ENCODE assay signal across 20 mouse cellular contexts in genomic region chr9:58035519-58035918, GRCm38 (mm10). TPM values are rescaled to one million over a fixed set of nuclear protein-coding genes. Genes with fewer than 3 reads are reported as not detected.
DNase-seq lines count a peak whose midpoint lies in the region; ATAC-seq lines count a peak whose summit lies in the region.
"Had no signal": no experiment of that assay in that cellular context is flagged by ENCODE, and none has a peak within 500 bp of the region (broad histone marks: within the 10 kb centered on the region; RNA-seq: fewer than 3 reads in every experiment).

No protein-coding gene starts in this region.

- no peak overlapping the region for H3K4me3 ChIP-seq in hindbrain, embryonic 16.5 days (ENCODE audit: low read length)
- no peak overlapping the region for H3K4me3 ChIP-seq in hindbrain, embryonic 10.5 days
- H3K4me3 ChIP-seq in forebrain, embryonic 16.5 days (replicated peaks; ENCODE audit: low read length): no peak overlapping the region
- no peak overlapping the region for H3K4me3 ChIP-seq in midbrain, embryonic 14.5 days (replicated peaks; ENCODE audit: low read depth, low read length)
- H3K4me3 ChIP-seq: heart, embryonic 15.5 days; hindbrain, embryonic 12.5 days; megakaryocyte, embryonic 14.5 days; stomach, embryonic 15.5 days had no signal

- no peak for DNase-seq in hindbrain, embryonic 10.5 days (ENCODE audit: low spot score)
- DNase-seq in layer of hippocampus, adult 9-11 months: peak; percentile 81
- peak; percentile 57 to 59 for DNase-seq in right cerebral cortex, adult 2 months (ENCODE audit: low spot score in 2 of 2)
- no peak for DNase-seq in heart, adult 8-10 months (ENCODE audit: low spot score)
- no peak for DNase-seq in midbrain, embryonic 14.5 days
- DNase-seq: cerebellum, adult 18-20 months; embryo, embryonic 11 days; gastrocnemius, postnatal 25 days; kidney, adult 2 months; lung, embryonic 14.5 days; thymus, postnatal 36 days had no signal

- H3K4me2 ChIP-seq in hindbrain, embryonic 16.5 days (ENCODE audit: low read length): no peak overlapping the region
- no peak overlapping the region for H3K4me2 ChIP-seq in forebrain, embryonic 16.5 days (ENCODE audit: low read length)
- no peak overlapping the region for H3K4me2 ChIP-seq in midbrain, embryonic 14.5 days (ENCODE audit: low read length)
- H3K4me2 ChIP-seq: heart, embryonic 15.5 days; hindbrain, embryonic 12.5 days; lung, embryonic 14.5 days; stomach, embryonic 15.5 days had no signal

- peak; percentile 53 for ATAC-seq in hindbrain, embryonic 16.5 days
- peak; percentile 41; the same call in 1 of the 2 replicates for ATAC-seq in forebrain, embryonic 16.5 days
- no peak for ATAC-seq in midbrain, embryonic 14.5 days (ENCODE audit: low FRiP score, low TSS enrichment)
- no peak for ATAC-seq in erythroid progenitor cell, adult 5-6 weeks (replicated peaks; ENCODE audit: low FRiP score, poor library complexity, severe bottlenecking)

- no peak overlapping the region for H3K27ac ChIP-seq in hindbrain, embryonic 16.5 days (ENCODE audit: low read depth, low read length)
- no peak overlapping the region for H3K27ac ChIP-seq in hindbrain, embryonic 10.5 days
- H3K27ac ChIP-seq in forebrain, embryonic 16.5 days (ENCODE audit: low read length): no peak overlapping the region
- H3K27ac ChIP-seq in midbrain, embryonic 14.5 days (replicated peaks; ENCODE audit: low read depth, low read length): no peak overlapping the region
- H3K27ac ChIP-seq: heart, embryonic 15.5 days; hindbrain, embryonic 12.5 days; stomach, embryonic 15.5 days had no signal

- 40% methylated on average over 2 of the region's 2 CpGs for WGBS in hindbrain, embryonic 16.5 days
- 83% methylated on average over 2 of the region's 2 CpGs for WGBS in hindbrain, embryonic 10.5 days
- 54% methylated on average over 2 of the region's 2 CpGs for WGBS in forebrain, embryonic 16.5 days
- 69% methylated on average over 2 of the region's 2 CpGs for WGBS in midbrain, embryonic 14.5 days

- no peaks in the 10 kb centered on the region; the same call in 1 of the 2 replicates for H3K4me1 ChIP-seq in hindbrain, embryonic 16.5 days (ENCODE audit: control insufficient read depth, insufficient read depth, low read depth, low read length)
- peaks cover 30% of the 10 kb centered on the region for H3K4me1 ChIP-seq in hindbrain, embryonic 10.5 days (replicated peaks)
- H3K4me1 ChIP-seq in forebrain, embryonic 16.5 days (replicated peaks; ENCODE audit: control insufficient read depth, insufficient read depth, low read length): peaks cover 12% of the 10 kb centered on the region
- peaks cover under 1% of the 10 kb centered on the region; the same call in 1 of the 2 replicates for H3K4me1 ChIP-seq in midbrain, embryonic 14.5 days (ENCODE audit: control insufficient read depth, insufficient read depth, low read length)
- H3K4me1 ChIP-seq: heart, embryonic 15.5 days; stomach, embryonic 15.5 days had no signal

- H3K9me3 ChIP-seq in hindbrain, embryonic 16.5 days (ENCODE audit: control insufficient read depth, low read length): no peaks in the 10 kb centered on the region
- H3K9me3 ChIP-seq in hindbrain, embryonic 10.5 days: no peaks in the 10 kb centered on the region
- no peaks in the 10 kb centered on the region for H3K9me3 ChIP-seq in forebrain, embryonic 16.5 days (ENCODE audit: control insufficient read depth, low read length)
- H3K9me3 ChIP-seq in midbrain, embryonic 14.5 days (ENCODE audit: control insufficient read depth, low read length): no peaks in the 10 kb centered on the region
- H3K9me3 ChIP-seq: heart, embryonic 15.5 days; hindbrain, embryonic 12.5 days; megakaryocyte, embryonic 14.5 days; stomach, embryonic 15.5 days had no signal

- no peaks in the 10 kb centered on the region for H3K36me3 ChIP-seq in hindbrain, embryonic 16.5 days (ENCODE audit: control insufficient read depth, insufficient read depth, low read length)
- no peaks in the 10 kb centered on the region for H3K36me3 ChIP-seq in hindbrain, embryonic 10.5 days
- H3K36me3 ChIP-seq in forebrain, embryonic 16.5 days (ENCODE audit: control insufficient read depth, insufficient read depth): no peaks in the 10 kb centered on the region
- no peaks in the 10 kb centered on the region for H3K36me3 ChIP-seq in midbrain, embryonic 14.5 days (ENCODE audit: control insufficient read depth, insufficient read depth, low read length)
- H3K36me3 ChIP-seq: heart, embryonic 15.5 days; hindbrain, embryonic 12.5 days; stomach, embryonic 15.5 days had no signal

- H3K9ac ChIP-seq in hindbrain, embryonic 16.5 days (ENCODE audit: low read depth, low read length): no peak overlapping the region
- no peak overlapping the region for H3K9ac ChIP-seq in forebrain, embryonic 16.5 days (replicated peaks; ENCODE audit: low read depth, low read length)
- H3K9ac ChIP-seq in midbrain, embryonic 14.5 days (replicated peaks; ENCODE audit: low read length): no peak overlapping the region
- H3K9ac ChIP-seq: heart, embryonic 15.5 days; hindbrain, embryonic 12.5 days; lung, embryonic 14.5 days; stomach, embryonic 15.5 days had no signal

- peaks cover 14% of the 10 kb centered on the region for H3K27me3 ChIP-seq in hindbrain, embryonic 16.5 days (replicated peaks; ENCODE audit: control insufficient read depth, insufficient read depth, low read length)
- peaks cover 38% of the 10 kb centered on the region for H3K27me3 ChIP-seq in hindbrain, embryonic 10.5 days (ENCODE audit: insufficient read depth, poor library complexity, severe bottlenecking)
- no peaks in the 10 kb centered on the region for H3K27me3 ChIP-seq in forebrain, embryonic 16.5 days (replicated peaks; ENCODE audit: control insufficient read depth, insufficient read depth, low read length)
- no peaks in the 10 kb centered on the region for H3K27me3 ChIP-seq in midbrain, embryonic 14.5 days (ENCODE audit: control insufficient read depth, insufficient read depth, low read length)

RNA-seq across cellular contexts. Expression of gene Stra6, which starts 28.1 kb away (rescaled TPM):
- 11.6 and 16.4 TPM in 2 replicates for polyA plus RNA-seq in hindbrain, embryonic 16.5 days (2015; fragmentation: Nextera tagmentation; extraction: Ambion mirVana)
- 11.2 and 15.8 TPM in 2 replicates for polyA plus RNA-seq in hindbrain, embryonic 10.5 days (2016; fragmentation: Nextera tagmentation; extraction: Ambion mirVana)
- 9.2 and 11.7 TPM in 2 replicates for polyA plus RNA-seq in forebrain, embryonic 16.5 days (2015; fragmentation: Nextera tagmentation; extraction: Ambion mirVana)
- total RNA-seq in heart, adult 8-10 months (2022): 1 to 10 TPM in 1 of 4 experiments, under 1 TPM in 3; 0.50 to 1.5 (median 0.67) TPM
- 2.3 and 10.1 TPM in 2 replicates for polyA plus RNA-seq in midbrain, embryonic 14.5 days (2014; fragmentation: Nextera tagmentation; extraction: Ambion mirVana)
- not detected in 2 replicates for total RNA-seq in erythroid progenitor cell, adult 5-6 weeks (2015; ENCODE audit: low replicate concordance)
- total RNA-seq in erythroid progenitor cell, adult 5-6 weeks (2017; ENCODE audit: low replicate concordance): not detected in 2 replicates
- total RNA-seq: liver, adult 2 months; neutrophil, adult 5-6 weeks had no signal
- polyA plus RNA-seq: liver, adult 2 months had no signal

RNA-seq across cellular contexts. Expression of gene Cyp11a1, which starts 29.3 kb away (rescaled TPM):
- 1.7 and 2.4 TPM in 2 replicates for polyA plus RNA-seq in hindbrain, embryonic 16.5 days (2015; fragmentation: Nextera tagmentation; extraction: Ambion mirVana)
- not detected in 2 replicates for polyA plus RNA-seq in hindbrain, embryonic 10.5 days (2016; fragmentation: Nextera tagmentation; extraction: Ambion mirVana)
- polyA plus RNA-seq in forebrain, embryonic 16.5 days (2015; fragmentation: Nextera tagmentation; extraction: Ambion mirVana): 0.30 and 0.66 TPM in 2 replicates
- total RNA-seq in heart, adult 8-10 months (2022): under 1 TPM in 1 of 4 experiments, not detected in 3; 0.27 TPM
- 0.36 and 0.51 TPM in 2 replicates for polyA plus RNA-seq in midbrain, embryonic 14.5 days (2014; fragmentation: Nextera tagmentation; extraction: Ambion mirVana)
- 5.0 TPM in 1 of 2 replicates, not detected in the other for total RNA-seq in erythroid progenitor cell, adult 5-6 weeks (2015; ENCODE audit: low replicate concordance)
- 1.3 TPM in 1 of 2 replicates, not detected in the other for total RNA-seq in erythroid progenitor cell, adult 5-6 weeks (2017; ENCODE audit: low replicate concordance)
- total RNA-seq: liver, adult 2 months had no signal
- polyA plus RNA-seq: liver, adult 2 months had no signal

Comparison
In these comparisons a context has a peak if more than half of its experiments do, and no peak if none do; other contexts are left out.
1. ATAC-seq: peak in hindbrain, embryonic 16.5 days (single experiment) and forebrain, embryonic 16.5 days (single experiment); none in midbrain, embryonic 14.5 days (single experiment) and erythroid progenitor cell, adult 5-6 weeks (single experiment).
2. DNase-seq: peak in layer of hippocampus, adult 9-11 months (single experiment) and right cerebral cortex, adult 2 months (2 of 2); none in hindbrain, embryonic 10.5 days (single experiment), heart, adult 8-10 months (single experiment) and midbrain, embryonic 14.5 days (single experiment).